Mouse (Mus musculus) G1E (cell line): ENCODE results near the gene Grik1. TPM values are rescaled to one million over a fixed set of nuclear protein-coding genes. Genes with fewer than 3 reads are reported as not detected.

Experiments
- ATAC-seq: 2 replicates; pipeline ENCODE4 v1.8.0; 2016; ENCODE audit warnings: mild to moderate bottlenecking; ENCODE audit not compliant: insufficient number of reproducible peaks, poor library complexity, low FRiP score, severe bottlenecking; ENCODE audit errors: extremely low read depth
- DNase-seq: peaks from one replicate; pipeline ENCODE4 v3.0.0; 2012; ENCODE audit warnings: low spot score
- H3K27me3 ChIP-seq: 2 replicates; pipeline ENCODE4 v1.6.1; 2012; ENCODE audit warnings: mild to moderate bottlenecking, low read length, inconsistent platforms; ENCODE audit not compliant: insufficient read depth
- H3K36me3 ChIP-seq: replicated peaks from 2 replicates; pipeline ENCODE3; 2012; ENCODE audit warnings: mild to moderate bottlenecking, inconsistent platforms
- H3K4me1 ChIP-seq: 2 replicates; pipeline ENCODE4 v1.6.1; 2012; ENCODE audit warnings: low read depth, low read length, inconsistent platforms, mixed read lengths; ENCODE audit not compliant: insufficient read depth
- H3K4me3 ChIP-seq: 2 replicates; pipeline ENCODE4 v1.5.1; 2012; ENCODE audit warnings: low read depth, mild to moderate bottlenecking, inconsistent platforms, low read length, moderate library complexity, mixed read lengths
- H3K9me3 ChIP-seq: replicated peaks from 2 replicates; pipeline ENCODE4 v1.6.1; 2012; ENCODE audit warnings: inconsistent platforms
- CTCF ChIP-seq: IDR thresholded peaks from 2 replicates; pipeline ENCODE4 v1.5.1; 2012; ENCODE audit warnings: low read depth, low read length, inconsistent platforms, mixed read lengths
- GATA1 ChIP-seq: IDR thresholded peaks from 2 replicates; pipeline ENCODE4 v1.6.1; 2012; ENCODE audit warnings: borderline replicate concordance, low read length, inconsistent platforms, mixed read lengths
- GATA2 ChIP-seq: IDR thresholded peaks from 2 replicates; pipeline ENCODE4 v1.6.1; 2012; ENCODE audit warnings: low read depth, low read length, inconsistent platforms, borderline replicate concordance
- POLR2AphosphoS5 ChIP-seq: IDR thresholded peaks from 2 replicates; pipeline ENCODE4 v1.6.1; 2012; ENCODE audit warnings: low read depth, low read length, inconsistent platforms; ENCODE audit not compliant: insufficient replicate concordance
- TAL1 ChIP-seq: conservative IDR thresholded peaks from 2 replicates; pipeline ENCODE4 v1.6.1; 2012; ENCODE audit warnings: low read depth, low read length, inconsistent platforms, mixed read lengths
- polyA plus RNA-seq: library from polyadenylated mRNA; stranded (reverse); fragments of >175 nt; gene quantifications from 2 replicates; pipeline ENCODE4 v1.2.3, GENCODE M21; 2012
- total RNA-seq, 2 experiments: library from RNA; stranded (forward) in 1 of 2; stranded (reverse) in 1 of 2; fragments of 200-1000 nt in 1 of 2; fragments of >200 nt in 1 of 2; fragmentation: Nextera tagmentation in 1 of 2; gene quantifications; 2 replicates each; pipeline ENCODE4 v1.2.3; 2014 to 2017

Gene Grik1
- total RNA-seq (2014; fragmentation: Nextera tagmentation) (not detected in 2 replicates), total RNA-seq (2017) (0.05 and 0.06 TPM in 2 replicates), polyA plus RNA-seq (not detected in 2 replicates)

- Histone ChIP-seq H3K9me3 (peaks cover 21% of the 10 kb centered on the region), H3K36me3 (no peaks in the 10 kb centered on the region), H3K4me1 (no peaks in the 10 kb centered on the region), H3K4me3 (no peak within 1 kb of the TSS), H3K27me3 (no peaks in the 10 kb centered on the region)
- TF ChIP-seq TAL1 (no peak), CTCF (no peak), POLR2AphosphoS5 (no peak), GATA2 (no peak), GATA1 (no peak)
- ATAC-seq (no peak), DNase-seq (no peak)
Observed at GRCm38 (mm10) chr16:88290132-88290772, at the start of gene Grik1. Grik1 (minus strand) TSS chr16:88290265.

DNA sequence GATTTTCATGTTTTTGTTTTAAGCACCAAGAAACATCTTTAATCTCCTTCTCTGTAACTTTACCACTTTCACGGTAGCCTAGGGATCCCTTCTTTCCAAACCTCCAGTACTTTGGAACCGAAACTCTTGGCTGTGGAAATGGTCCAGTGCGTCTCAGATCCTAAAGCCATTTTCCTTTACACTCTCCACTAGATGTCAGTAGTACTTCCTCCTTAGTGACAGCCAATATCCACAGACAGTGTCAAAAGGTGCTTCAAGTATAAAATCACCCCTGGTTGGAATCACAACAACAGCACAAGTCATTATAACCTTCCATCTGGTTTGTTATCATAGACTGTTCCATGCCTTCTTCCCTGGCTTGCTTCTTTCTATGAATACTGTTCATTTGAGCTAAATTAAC, 4.1 kb upstream of the Grik1 start:
- ATAC-seq = no peak
- Histone ChIP-seq H3K27me3 (no peaks in the 10 kb centered on the region), H3K9me3 (peaks cover 17% of the 10 kb centered on the region), H3K4me1 (no peaks in the 10 kb centered on the region), H3K36me3 (no peaks in the 10 kb centered on the region), H3K4me3 (no peak overlapping the region)
- DNase-seq = no peak
- TF ChIP-seq POLR2AphosphoS5 (no peak), CTCF (no peak), GATA2 (no peak), TAL1 (no peak), GATA1 (no peak)

DNA sequence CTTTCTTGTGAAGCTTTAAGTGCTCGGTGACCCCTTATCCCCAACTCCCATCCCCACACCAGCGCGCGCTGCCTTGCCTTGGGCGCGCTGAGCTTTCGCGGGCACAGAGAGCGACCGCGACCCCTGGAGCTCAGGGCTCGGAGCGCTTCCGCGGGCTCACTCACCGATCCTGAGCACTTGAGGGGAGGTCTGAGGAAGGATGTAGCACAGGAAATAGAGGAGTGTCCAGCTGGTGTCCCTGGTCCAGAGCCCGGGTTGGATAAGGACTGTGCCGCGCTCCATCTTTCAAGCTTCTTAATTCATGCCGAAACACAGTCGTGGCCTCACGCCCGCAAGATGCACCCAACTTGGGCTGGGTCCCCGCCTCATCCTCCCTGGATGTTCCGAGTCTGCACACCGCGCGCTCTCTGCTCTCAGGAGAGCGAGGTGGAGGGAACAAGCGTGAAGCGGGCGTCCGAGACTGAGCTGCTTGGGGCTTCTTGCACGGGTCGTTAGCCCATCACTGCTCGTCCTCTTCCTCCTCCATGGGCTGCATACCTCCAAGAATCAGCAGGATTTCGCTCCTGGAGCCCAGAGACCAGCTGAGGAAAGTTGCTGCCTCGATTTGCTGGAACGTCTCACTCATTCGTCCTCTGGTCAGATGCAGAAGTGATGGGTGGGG, 514 bp downstream of the Grik1 start:
- Histone ChIP-seq H3K4me1 (no peaks in the 10 kb centered on the region), H3K4me3 (no peak overlapping the region), H3K9me3 (peaks cover 22% of the 10 kb centered on the region), H3K27me3 (no peaks in the 10 kb centered on the region), H3K36me3 (no peaks in the 10 kb centered on the region)
- ATAC-seq = no peak
- no peak for TF ChIP-seq TAL1
- no peak for TF ChIP-seq GATA2
- TF ChIP-seq GATA1 = no peak
- DNase-seq = no peak

DNA sequence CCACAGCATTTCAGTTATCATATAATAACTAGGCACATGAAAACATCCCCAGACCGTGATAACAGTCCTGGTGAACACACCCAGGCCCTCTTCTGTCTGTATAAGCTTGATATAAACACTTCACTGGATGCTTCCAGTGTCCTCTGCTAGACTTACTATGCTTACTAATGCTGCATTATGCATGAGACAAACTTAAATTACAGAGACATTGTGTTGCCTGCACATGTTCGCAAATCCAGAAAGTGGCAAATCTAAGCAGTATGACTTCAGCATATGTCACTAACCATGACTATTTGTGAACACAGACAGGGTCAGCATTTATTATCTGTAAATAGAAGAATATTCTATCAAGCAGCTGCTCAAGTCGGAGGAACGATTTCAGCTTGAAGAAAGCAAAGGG, 31.7 kb downstream of the Grik1 start:
- Histone ChIP-seq H3K4me1 (no peaks in the 10 kb centered on the region), H3K27me3 (no peaks in the 10 kb centered on the region), H3K4me3 (no peak overlapping the region), H3K36me3 (no peaks in the 10 kb centered on the region), H3K9me3 (peaks cover 7% of the 10 kb centered on the region; the same call in 1 of the 2 replicates)
- DNase-seq (no peak), ATAC-seq (no peak)
- TF ChIP-seq GATA1 (no peak), GATA2 (no peak), TAL1 (no peak), CTCF (no peak), POLR2AphosphoS5 (no peak)

DNA sequence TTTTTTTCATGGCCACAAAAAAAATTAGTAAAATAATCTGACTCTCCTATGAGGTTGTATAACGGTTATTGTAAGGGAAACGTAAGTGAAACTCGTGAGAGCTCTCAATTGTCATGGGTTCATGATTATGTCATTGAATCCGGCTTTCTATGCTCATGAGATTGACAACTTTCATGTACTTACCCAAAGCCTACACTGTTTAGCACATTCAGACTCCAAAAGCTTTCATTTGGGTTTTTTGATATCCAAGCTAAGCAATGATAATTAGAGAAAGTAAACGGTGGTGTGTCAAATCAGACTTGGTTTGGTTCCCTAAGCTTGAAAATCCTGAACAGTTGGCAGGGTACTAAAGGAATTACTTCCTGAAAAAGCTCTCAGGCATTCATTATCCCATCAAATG, 33.0 kb downstream of the Grik1 start:
- no peak for DNase-seq
- Histone ChIP-seq H3K4me1 (no peaks in the 10 kb centered on the region), H3K27me3 (no peaks in the 10 kb centered on the region), H3K4me3 (no peak overlapping the region), H3K36me3 (no peaks in the 10 kb centered on the region), H3K9me3 (peaks cover 7% of the 10 kb centered on the region)
- no peak for TF ChIP-seq GATA1
- TF ChIP-seq GATA2 = no peak
- no peak for ATAC-seq

DNA sequence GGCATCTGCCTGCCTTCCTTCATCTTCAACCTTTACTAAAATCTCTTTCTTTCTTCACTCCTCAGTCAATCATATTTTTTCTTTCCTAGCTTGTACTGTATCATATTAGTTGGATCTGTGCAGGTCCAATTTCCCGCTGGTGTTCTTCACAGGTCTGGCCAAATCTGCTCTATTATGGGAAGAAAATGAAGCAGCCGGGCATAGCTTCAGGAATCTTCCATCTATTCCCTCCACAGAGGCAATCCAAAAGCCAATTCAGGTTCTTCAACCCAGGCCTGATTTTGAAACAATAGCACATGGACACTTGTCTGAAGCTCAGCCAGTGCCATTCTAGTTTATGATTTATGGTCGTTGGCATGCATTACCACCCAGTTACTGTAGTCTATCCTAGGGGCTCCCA, 34.0 kb downstream of the Grik1 start:
- TF ChIP-seq POLR2AphosphoS5 (no peak), TAL1 (no peak), CTCF (no peak), GATA2 (no peak), GATA1 (no peak)
- Histone ChIP-seq H3K27me3 (no peaks in the 10 kb centered on the region), H3K4me3 (no peak overlapping the region), H3K4me1 (no peaks in the 10 kb centered on the region), H3K36me3 (no peaks in the 10 kb centered on the region), H3K9me3 (peaks cover 10% of the 10 kb centered on the region)
- no peak for ATAC-seq
- no peak for DNase-seq

- H3K9me3 ChIP-seq = peaks cover 10% of the 10 kb centered on the region
- H3K27me3 ChIP-seq = no peaks in the 10 kb centered on the region
- TF ChIP-seq CTCF (no peak), POLR2AphosphoS5 (no peak), GATA2 (no peak), TAL1 (no peak), GATA1 (no peak)
- H3K4me1 ChIP-seq = no peaks in the 10 kb centered on the region
- no peaks in the 10 kb centered on the region for H3K36me3 ChIP-seq
- no peak for DNase-seq
- ATAC-seq = no peak
- H3K4me3 ChIP-seq = no peak overlapping the region
Observed at GRCm38 (mm10) chr16:88252676-88253075, 37.4 kb downstream of the Grik1 start.
